Mouse (Mus musculus) embryonic facial prominence, embryonic 12.5 days (tissue): ENCODE results near the gene Thada. TPM values are rescaled to one million over a fixed set of nuclear protein-coding genes. Genes with fewer than 3 reads are reported as not detected.

Source experiments
- ATAC-seq: fragments of 200-750 bp; cut with Nextera tagmentation; 2 replicates; pipeline ENCODE4 v1.8.0; 2017; ENCODE audit not compliant: insufficient number of reproducible peaks, insufficient read depth, low FRiP score, low TSS enrichment
- H3K27ac ChIP-seq: fragments of 300-500 bp; sonication (generic); 2 replicates; pipeline ENCODE4 v1.5.1; 2016; ENCODE audit warnings: mild to moderate bottlenecking
- H3K27me3 ChIP-seq: fragments of 300-500 bp; sonication (generic); 2 replicates; pipeline ENCODE4 v1.6.1; 2016; ENCODE audit warnings: mild to moderate bottlenecking, moderate library complexity
- H3K36me3 ChIP-seq: fragments of 300-500 bp; sonication (generic); 2 replicates; pipeline ENCODE4 v1.6.1; 2016; ENCODE audit warnings: mild to moderate bottlenecking
- H3K4me1 ChIP-seq: fragments of 300-500 bp; sonication (generic); 2 replicates; pipeline ENCODE4 v1.6.1; 2016
- H3K4me2 ChIP-seq: fragments of 300-500 bp; sonication (generic); replicated peaks from 2 replicates; pipeline ENCODE4 v1.6.1; 2016; ENCODE audit warnings: mild to moderate bottlenecking, moderate library complexity
- H3K4me3 ChIP-seq: fragments of 300-500 bp; sonication (generic); 2 replicates; pipeline ENCODE4 v1.5.1; 2016; ENCODE audit warnings: mild to moderate bottlenecking
- H3K9ac ChIP-seq: fragments of 300-500 bp; sonication (generic); 2 replicates; pipeline ENCODE4 v1.6.1; 2016; ENCODE audit warnings: mild to moderate bottlenecking, moderate library complexity
- H3K9me3 ChIP-seq: fragments of 300-500 bp; sonication (generic); 2 replicates; pipeline ENCODE4 v1.6.1; 2016; ENCODE audit warnings: mild to moderate bottlenecking, moderate library complexity
- WGBS: fragments of 180-500 bp; shearing (Covaris S2); methylation state at CpG from one replicate; pipeline ENCODE4 v1.1.7; 2016; 5-methylcytosine and 5-hydroxymethylcytosine counted together
- polyA plus RNA-seq: library from polyadenylated mRNA; unstranded; fragments of >200 nt; fragmentation: Nextera tagmentation; extraction: Ambion mirVana; gene quantifications from 2 replicates; pipeline ENCODE4 v1.2.1, GENCODE M21; 2016

Gene Thada
- polyA plus RNA-seq, 1 experiment from 2014 or later = 10.2 TPM

DNA sequence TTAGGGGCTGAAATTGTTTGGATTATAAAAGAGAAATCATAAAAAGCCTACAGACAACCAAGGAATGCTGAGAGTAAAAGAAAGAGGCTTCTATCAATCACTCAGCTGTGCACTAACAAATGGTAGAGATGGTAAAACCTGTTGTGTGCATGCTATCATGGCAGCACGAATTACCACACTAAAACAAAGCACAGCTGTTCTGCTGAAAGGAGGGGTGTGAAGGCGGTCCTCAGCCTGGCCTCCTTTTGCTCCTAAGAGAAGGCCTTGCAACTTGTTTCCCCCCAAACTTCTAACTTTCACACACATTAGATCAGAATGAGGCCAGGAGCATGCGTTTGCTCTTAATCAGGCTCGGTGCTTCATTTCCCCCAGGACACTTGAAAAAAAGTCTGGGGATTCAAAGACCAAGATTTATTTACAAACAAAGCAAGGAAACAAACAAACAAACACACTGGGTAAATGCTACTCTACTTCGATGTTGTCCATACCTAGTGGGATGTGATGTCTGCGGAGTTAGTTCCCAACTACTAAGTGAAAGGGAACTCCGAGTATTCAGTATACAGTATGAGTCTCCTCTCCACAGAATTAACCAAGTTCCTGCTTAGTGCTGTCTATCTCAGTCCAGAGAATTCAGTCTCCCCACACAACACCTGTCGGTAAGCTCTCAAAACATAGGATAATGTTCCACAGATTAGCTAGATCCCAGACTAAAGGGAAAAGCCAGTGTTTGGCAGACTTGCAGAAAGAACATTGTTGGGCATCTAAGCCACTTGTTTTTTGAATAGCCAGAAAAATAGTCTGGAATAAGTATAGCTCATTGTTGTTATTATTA is 109.7 kb downstream of the Thada start:
- H3K4me3 ChIP-seq = no peak overlapping the region
- WGBS = 81% methylated on average over 8 of the region's 8 CpGs
- peaks cover 20% of the 10 kb centered on the region for H3K4me1 ChIP-seq
- H3K9me3 ChIP-seq = no peaks in the 10 kb centered on the region
- no peak for ATAC-seq
- no peaks in the 10 kb centered on the region for H3K27me3 ChIP-seq
- no peaks in the 10 kb centered on the region for H3K36me3 ChIP-seq
- H3K4me2 ChIP-seq = no peak overlapping the region
- H3K9ac ChIP-seq = no peak overlapping the region
- H3K27ac ChIP-seq = no peak overlapping the region

DNA sequence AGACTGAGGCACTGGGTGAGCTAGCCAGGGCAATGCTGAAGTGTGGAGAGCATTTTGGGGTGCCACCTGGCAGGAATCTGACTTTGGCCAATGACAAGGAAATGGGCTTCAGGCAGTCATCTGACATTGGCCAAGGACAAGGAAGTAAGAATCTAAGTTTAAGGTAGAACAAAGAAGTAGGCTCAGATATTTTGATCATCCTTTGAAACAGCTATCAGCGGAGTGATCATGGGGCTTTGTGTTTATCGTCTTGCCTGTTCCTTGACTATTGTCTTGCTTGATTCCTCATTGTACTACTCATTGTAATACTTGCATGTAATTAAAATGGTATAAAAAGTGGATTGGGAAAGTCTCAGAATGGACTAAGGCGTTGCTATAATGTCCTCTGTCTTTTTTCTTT is 111.0 kb downstream of the Thada start:
- Histone ChIP-seq H3K4me2 (no peak overlapping the region), H3K27ac (no peak overlapping the region), H3K27me3 (no peaks in the 10 kb centered on the region), H3K4me1 (peaks cover 21% of the 10 kb centered on the region), H3K4me3 (no peak overlapping the region), H3K36me3 (no peaks in the 10 kb centered on the region), H3K9me3 (no peaks in the 10 kb centered on the region), H3K9ac (no peak overlapping the region)
- 92% methylated on average over 3 of the region's 3 CpGs for WGBS
- no peak for ATAC-seq

DNA sequence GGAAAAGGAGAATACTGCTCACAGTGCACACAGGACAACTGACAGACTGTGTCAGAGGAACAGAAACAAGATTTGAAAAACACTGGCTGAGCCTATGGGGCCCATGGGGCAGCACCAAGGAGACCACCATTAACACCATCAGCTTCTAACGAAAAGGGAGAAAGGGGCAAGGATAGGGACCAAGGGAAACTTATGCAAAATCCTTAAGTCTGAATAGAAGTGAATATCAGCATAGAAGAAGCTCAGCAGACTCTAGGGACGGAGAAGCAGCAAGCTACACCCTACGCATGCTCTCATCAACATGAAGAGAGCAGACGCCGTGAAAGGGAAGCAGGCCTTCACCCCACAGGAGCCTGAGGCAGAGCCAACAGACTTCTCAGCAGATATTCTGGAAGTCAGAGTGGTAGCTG is 112.1 kb downstream of the Thada start:
- WGBS = 79% methylated on average over 5 of the region's 5 CpGs

DNA sequence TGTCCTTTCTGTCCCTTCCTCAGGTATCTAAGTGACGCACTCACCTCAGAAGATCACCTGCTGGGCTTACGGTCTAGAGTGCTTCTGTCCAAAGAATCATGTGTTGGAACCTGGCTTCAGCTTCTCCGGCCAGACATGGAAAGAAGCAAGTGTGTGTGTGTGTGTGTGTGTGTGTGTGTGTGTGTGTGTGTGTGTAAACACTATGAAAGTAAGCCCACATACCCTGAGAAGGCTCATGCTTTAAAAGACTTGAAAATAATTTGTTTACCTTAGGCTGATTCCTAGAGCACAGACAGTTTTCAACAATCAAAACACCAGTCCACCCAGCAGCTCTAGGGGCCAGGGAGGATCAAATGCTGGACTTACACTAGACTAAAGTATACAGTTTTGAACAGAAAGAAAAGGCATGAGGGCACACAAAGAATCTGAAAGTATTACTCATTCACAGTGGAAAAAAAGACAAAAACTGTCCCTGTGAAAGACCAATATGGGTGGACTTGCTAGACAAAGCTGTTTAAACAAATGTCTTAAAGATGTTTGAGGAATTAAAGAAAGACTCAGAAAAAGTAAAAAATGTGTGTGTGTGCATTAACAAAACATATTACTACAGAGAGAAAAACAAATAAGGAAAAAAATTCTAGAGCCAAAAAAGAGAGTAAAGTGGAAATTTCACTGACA is 112.6 kb downstream of the Thada start:
- ATAC-seq = no peak
- WGBS = 92% methylated on average over 3 of the region's 3 CpGs
- Histone ChIP-seq H3K27ac (no peak overlapping the region; the same call in 1 of the 2 replicates), H3K4me3 (no peak overlapping the region), H3K36me3 (no peaks in the 10 kb centered on the region), H3K9ac (no peak overlapping the region), H3K4me1 (peaks cover 21% of the 10 kb centered on the region), H3K9me3 (no peaks in the 10 kb centered on the region), H3K27me3 (no peaks in the 10 kb centered on the region), H3K4me2 (no peak overlapping the region)

More for the DNA sequence above, 112.1 kb downstream of the Thada start:
- no peaks in the 10 kb centered on the region for H3K36me3 ChIP-seq
- H3K4me3 ChIP-seq = no peak overlapping the region
- no peaks in the 10 kb centered on the region for H3K9me3 ChIP-seq
- H3K27ac ChIP-seq = peak overlapping the region; percentile 41; the same call in 1 of the 2 replicates
- no peak overlapping the region for H3K4me2 ChIP-seq
- H3K4me1 ChIP-seq = peaks cover 21% of the 10 kb centered on the region
- no peak for ATAC-seq
- no peaks in the 10 kb centered on the region for H3K27me3 ChIP-seq
- no peak overlapping the region for H3K9ac ChIP-seq

DNA sequence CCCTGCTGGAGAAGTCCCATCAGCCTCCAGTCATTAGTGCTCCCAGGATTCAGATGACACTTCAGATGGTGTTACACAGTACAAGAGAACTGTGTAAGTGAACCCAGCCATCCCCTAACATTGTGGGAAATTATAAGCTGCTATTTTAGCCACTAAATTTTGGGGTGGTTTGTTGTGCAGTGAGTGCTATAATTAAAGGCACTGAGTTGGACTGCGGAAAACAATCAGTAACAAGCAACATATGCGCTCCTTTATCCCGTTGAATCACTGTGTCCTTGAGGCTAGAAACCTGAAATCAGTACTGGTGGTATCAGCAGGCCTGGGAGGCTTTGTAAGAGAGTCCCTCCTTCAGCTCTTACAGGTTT is 113.2 kb downstream of the Thada start:
- H3K27me3 ChIP-seq = no peaks in the 10 kb centered on the region
- H3K4me3 ChIP-seq = no peak overlapping the region
- peaks cover 21% of the 10 kb centered on the region for H3K4me1 ChIP-seq
- 0 out of 2 replicates have a peak, but pooled peaks have one; percentile 15 for ATAC-seq
- no peaks in the 10 kb centered on the region for H3K9me3 ChIP-seq
- H3K27ac ChIP-seq = no peak overlapping the region; the same call in none of the 2 replicates
- WGBS = 65% methylated on average over 3 of the region's 3 CpGs
- H3K4me2 ChIP-seq = no peak overlapping the region
- H3K36me3 ChIP-seq = no peaks in the 10 kb centered on the region
- no peak overlapping the region for H3K9ac ChIP-seq

DNA sequence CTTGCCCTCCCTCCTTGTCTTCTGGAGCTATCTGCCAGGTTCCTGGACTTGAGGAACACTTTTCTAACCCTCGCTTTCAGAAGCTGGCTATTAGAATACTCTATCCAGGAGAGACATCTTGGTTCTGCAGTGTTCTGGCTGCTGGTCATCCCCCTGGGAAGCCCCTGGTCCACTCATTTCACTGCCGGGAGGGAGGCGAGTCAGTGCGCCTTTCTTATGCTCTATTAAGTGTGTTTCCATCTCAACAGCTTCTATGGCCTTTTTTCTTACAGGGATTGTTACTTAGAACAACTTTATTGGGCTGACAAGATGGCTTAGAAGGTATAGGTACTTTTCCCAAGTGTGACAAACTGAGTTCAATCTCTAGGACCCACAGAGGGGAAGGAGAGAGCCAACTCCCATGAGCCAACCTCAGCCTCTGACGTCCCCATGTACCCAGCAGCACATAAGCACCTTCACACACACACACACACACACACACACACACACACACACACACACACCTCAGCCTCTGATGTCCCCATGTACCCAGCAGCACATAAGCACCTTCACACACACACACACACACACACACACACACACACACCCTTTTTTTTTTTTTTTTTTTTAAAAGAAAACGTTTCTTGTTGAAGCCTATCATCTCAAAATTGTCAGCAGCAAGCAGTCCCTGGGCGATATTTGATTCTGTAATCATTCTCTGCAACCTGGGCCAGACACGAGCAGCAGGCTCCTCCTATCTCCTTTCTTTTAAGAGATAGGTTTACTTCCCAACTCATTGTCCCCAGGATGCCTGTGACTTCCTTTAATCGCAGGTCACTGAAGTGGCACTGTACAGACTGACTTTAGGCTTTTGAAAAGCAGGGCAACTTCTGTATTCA is 113.9 kb downstream of the Thada start:
- no peak overlapping the region; the same call in 1 of the 2 replicates for H3K27ac ChIP-seq
- H3K27me3 ChIP-seq = no peaks in the 10 kb centered on the region
- H3K4me1 ChIP-seq = peaks cover 21% of the 10 kb centered on the region
- 67% methylated on average over 9 of the region's 9 CpGs for WGBS
- H3K36me3 ChIP-seq = no peaks in the 10 kb centered on the region
- no peaks in the 10 kb centered on the region for H3K9me3 ChIP-seq
- no peak for ATAC-seq
- no peak overlapping the region for H3K4me2 ChIP-seq
- no peak overlapping the region for H3K9ac ChIP-seq
- no peak overlapping the region for H3K4me3 ChIP-seq

DNA sequence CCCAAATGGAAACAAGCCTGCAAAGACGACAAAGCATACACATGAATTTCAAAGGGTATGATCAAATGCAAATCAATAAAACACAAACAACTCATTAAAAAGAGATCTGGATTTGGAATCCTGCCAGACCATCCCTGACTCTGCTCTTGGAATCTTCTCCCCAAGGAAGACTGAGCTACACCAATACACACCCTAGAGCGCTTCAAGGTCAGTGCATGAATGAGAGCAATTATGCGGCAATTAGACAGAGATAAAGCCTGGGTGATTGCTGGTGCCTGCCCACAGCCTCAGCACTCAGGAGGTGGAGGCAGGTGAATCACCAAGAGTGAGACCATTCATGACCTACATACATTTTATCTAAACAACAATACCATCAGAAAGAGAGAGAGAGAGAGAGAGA is 114.7 kb downstream of the Thada start:
- ATAC-seq = no peak
- WGBS = 65% methylated on average over 3 of the region's 3 CpGs
- H3K27ac ChIP-seq = no peak overlapping the region

DNA sequence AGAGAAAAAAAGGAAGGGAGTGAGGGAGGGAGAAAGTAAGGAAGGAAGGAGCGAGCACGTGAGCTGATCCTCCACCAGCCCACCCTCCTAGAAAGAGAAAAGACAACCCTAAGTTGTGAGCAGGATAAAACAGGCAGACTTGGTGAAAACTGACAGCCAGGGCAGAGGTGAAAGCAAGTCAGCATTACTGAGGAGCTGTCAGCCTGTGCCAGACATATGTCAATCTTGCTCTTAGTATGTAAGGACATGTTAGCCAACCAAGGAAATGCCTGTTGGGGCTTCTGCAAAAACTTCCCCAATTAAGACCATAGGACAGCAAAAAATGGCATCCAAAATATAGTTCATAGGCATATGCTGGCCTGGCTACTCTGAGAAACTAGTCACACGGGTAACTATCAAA is 117.1 kb downstream of the Thada start:
- no peaks in the 10 kb centered on the region for H3K9me3 ChIP-seq
- ATAC-seq = no peak
- H3K27ac ChIP-seq = no peak overlapping the region
- no peaks in the 10 kb centered on the region for H3K27me3 ChIP-seq
- H3K4me1 ChIP-seq = peaks cover 18% of the 10 kb centered on the region
- 83% methylated on average over 3 of the region's 3 CpGs for WGBS
- peaks cover 14% of the 10 kb centered on the region; the same call in 1 of the 2 replicates for H3K36me3 ChIP-seq
- no peak overlapping the region for H3K9ac ChIP-seq
- H3K4me2 ChIP-seq = no peak overlapping the region
- H3K4me3 ChIP-seq = no peak overlapping the region

More for the DNA sequence above, 114.7 kb downstream of the Thada start:
- H3K4me2 ChIP-seq = no peak overlapping the region
- H3K4me3 ChIP-seq = no peak overlapping the region
- peaks cover 4% of the 10 kb centered on the region; the same call in 1 of the 2 replicates for H3K36me3 ChIP-seq
- no peaks in the 10 kb centered on the region for H3K27me3 ChIP-seq
- peaks cover 21% of the 10 kb centered on the region for H3K4me1 ChIP-seq
- H3K9me3 ChIP-seq = no peaks in the 10 kb centered on the region
- no peak overlapping the region for H3K9ac ChIP-seq

DNA sequence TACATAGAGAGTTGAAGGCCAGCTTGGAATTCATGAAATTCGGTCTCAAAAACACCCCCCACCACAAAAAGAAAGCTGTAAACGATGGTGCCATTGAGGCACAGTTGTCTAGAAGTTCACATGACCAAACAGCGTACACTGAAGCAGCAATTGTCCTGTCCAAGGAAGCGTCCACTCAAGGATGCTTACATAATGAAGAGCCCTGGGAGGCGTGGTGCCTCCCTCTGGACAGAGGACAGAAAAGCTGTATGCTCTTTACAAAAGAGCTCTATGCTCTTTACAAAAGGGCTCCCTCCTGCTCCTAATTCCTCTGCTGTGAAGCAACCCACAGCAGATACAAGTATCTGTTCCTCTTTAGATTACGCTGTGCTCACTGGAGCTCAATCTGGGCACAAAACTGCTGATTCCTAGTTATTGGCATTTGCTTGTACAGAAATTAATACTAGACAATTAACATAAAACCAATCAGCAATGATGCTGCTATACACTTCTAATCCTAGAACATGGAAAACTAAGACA is 123.6 kb downstream of the Thada start:
- 0 out of 2 replicates have a peak, but pooled peaks cover 3% of the 10 kb centered on the region for H3K4me1 ChIP-seq
- peaks cover 15% of the 10 kb centered on the region; the same call in 1 of the 2 replicates for H3K36me3 ChIP-seq
- WGBS = 56% methylated on average over 6 of the region's 6 CpGs
- no peaks in the 10 kb centered on the region for H3K27me3 ChIP-seq
- H3K4me2 ChIP-seq = no peak overlapping the region
- H3K9ac ChIP-seq = no peak overlapping the region
- H3K9me3 ChIP-seq = no peaks in the 10 kb centered on the region
- no peak overlapping the region for H3K4me3 ChIP-seq
- ATAC-seq = no peak
- no peak overlapping the region for H3K27ac ChIP-seq

DNA sequence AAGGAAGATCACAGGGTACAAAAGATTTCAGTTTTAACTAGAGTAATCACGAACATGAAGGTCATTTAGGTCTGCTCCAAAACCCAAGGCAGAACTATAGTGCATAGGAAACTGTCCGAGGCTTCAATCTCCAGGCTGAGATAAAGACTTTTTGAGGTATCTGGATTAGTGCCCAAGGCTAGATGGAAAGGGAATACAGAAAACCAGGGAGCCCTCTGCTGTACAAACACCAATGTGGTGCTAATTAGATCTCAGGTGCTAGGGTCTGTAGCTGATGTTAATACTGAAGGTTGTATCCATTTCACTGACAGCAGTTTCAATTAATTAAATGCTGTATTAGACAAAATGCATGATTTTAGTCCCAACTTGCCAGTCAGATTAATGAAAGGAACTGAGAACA is 124.3 kb downstream of the Thada start:
- Histone ChIP-seq H3K9me3 (no peaks in the 10 kb centered on the region), H3K27ac (no peak overlapping the region), H3K4me2 (no peak overlapping the region), H3K4me1 (0 out of 2 replicates have a peak, but pooled peaks cover 3% of the 10 kb centered on the region), H3K4me3 (no peak overlapping the region), H3K9ac (no peak overlapping the region), H3K27me3 (no peaks in the 10 kb centered on the region), H3K36me3 (peaks cover 15% of the 10 kb centered on the region; the same call in 1 of the 2 replicates)
- 69% methylated on average over 2 of the region's 2 CpGs for WGBS
- ATAC-seq = no peak

DNA sequence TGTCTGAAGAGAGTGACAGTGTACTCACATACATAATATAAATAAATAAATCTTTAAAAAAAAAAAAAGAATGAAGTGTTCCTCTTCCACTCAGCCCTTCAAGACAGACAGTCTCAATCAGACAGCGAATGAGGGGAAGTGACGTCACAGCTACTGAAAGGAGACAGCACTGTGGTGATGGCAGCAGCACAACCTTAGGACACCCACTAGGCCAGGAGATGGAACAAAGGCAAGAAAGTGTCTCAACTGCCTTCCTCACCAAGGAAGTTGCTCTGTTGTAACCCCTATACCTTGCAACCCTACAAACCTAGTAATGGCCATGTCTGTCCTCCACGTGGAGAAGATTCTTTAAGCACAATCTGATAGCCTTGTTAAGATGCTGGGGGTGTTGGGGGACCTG is 125.4 kb downstream of the Thada start:
- no peak overlapping the region for H3K4me2 ChIP-seq
- no peak overlapping the region for H3K4me3 ChIP-seq
- no peak for ATAC-seq
- no peak overlapping the region for H3K9ac ChIP-seq
- WGBS = 96% methylated on average over 3 of the region's 3 CpGs
- H3K9me3 ChIP-seq = no peaks in the 10 kb centered on the region
- no peaks in the 10 kb centered on the region for H3K27me3 ChIP-seq
- no peak overlapping the region for H3K27ac ChIP-seq
- H3K4me1 ChIP-seq = 0 out of 2 replicates have a peak, but pooled peaks cover 3% of the 10 kb centered on the region
- 0 out of 2 replicates have a peak, but pooled peaks cover 10% of the 10 kb centered on the region for H3K36me3 ChIP-seq
